Mouse (Mus musculus) heart, embryonic 13.5 days (tissue): ENCODE data around the gene Lrrn1. TPM values are rescaled to one million over a fixed set of nuclear protein-coding genes. Genes with fewer than 3 reads are reported as not detected.

Experiments
- ATAC-seq: fragments of 200-750 bp; cut with Nextera tagmentation; 2 replicates; pipeline ENCODE4 v1.8.0; 2017; ENCODE audit warnings: moderate TSS enrichment; ENCODE audit not compliant: insufficient number of reproducible peaks, low FRiP score, low TSS enrichment; ENCODE audit errors: extremely low read depth
- H3K27ac ChIP-seq: fragments of 300-500 bp; sonication (generic); replicated peaks from 2 replicates; pipeline ENCODE4 v1.5.1; 2015; ENCODE audit warnings: moderate library complexity, mild to moderate bottlenecking, inconsistent platforms
- H3K27me3 ChIP-seq: fragments of 300-500 bp; sonication (generic); replicated peaks from 2 replicates; pipeline ENCODE4 v1.6.1; 2015; ENCODE audit warnings: mild to moderate bottlenecking, inconsistent platforms
- H3K36me3 ChIP-seq: fragments of 300-500 bp; sonication (generic); 2 replicates; pipeline ENCODE4 v1.6.1; 2015; ENCODE audit warnings: mild to moderate bottlenecking, inconsistent platforms
- H3K4me1 ChIP-seq: fragments of 300-500 bp; sonication (generic); 2 replicates; pipeline ENCODE4 v1.6.1; 2015; ENCODE audit warnings: inconsistent platforms
- H3K4me2 ChIP-seq: fragments of 300-500 bp; sonication (generic); 2 replicates; pipeline ENCODE4 v1.6.1; 2015; ENCODE audit warnings: inconsistent platforms, mild to moderate bottlenecking, moderate library complexity
- H3K4me3 ChIP-seq: fragments of 300-500 bp; sonication (generic); 2 replicates; pipeline ENCODE4 v1.5.1; 2015; ENCODE audit warnings: moderate library complexity, mild to moderate bottlenecking, inconsistent platforms
- H3K9ac ChIP-seq: fragments of 300-500 bp; sonication (generic); 2 replicates; pipeline ENCODE4 v1.6.1; 2015; ENCODE audit warnings: inconsistent platforms, mild to moderate bottlenecking, moderate library complexity
- H3K9me3 ChIP-seq: fragments of 300-500 bp; sonication (generic); 2 replicates; pipeline ENCODE4 v1.6.1; 2016; ENCODE audit warnings: inconsistent platforms
- WGBS: fragments of 180-500 bp; shearing (Covaris S2); methylation state at CpG from one replicate; pipeline ENCODE4 v1.1.7; 2015; ENCODE audit warnings: mixed read lengths; 5-methylcytosine and 5-hydroxymethylcytosine counted together
- polyA plus RNA-seq: library from polyadenylated mRNA; unstranded; fragments of >200 nt; fragmentation: Nextera tagmentation; extraction: Ambion mirVana; gene quantifications from 2 replicates; pipeline ENCODE4 v1.2.1, GENCODE M21; 2015

The Lrrn1 gene
- polyA plus RNA-seq, 1 experiment from 2014 or later: 2.0 TPM

GRCm38 (mm10) chr6:107605151-107605550 lies 75.6 kb downstream of the Lrrn1 start:
- Histone ChIP-seq H3K36me3 (no peaks in the 10 kb centered on the region), H3K9me3 (no peaks in the 10 kb centered on the region), H3K27me3 (no peaks in the 10 kb centered on the region), H3K27ac (no peak overlapping the region), H3K9ac (no peak overlapping the region), H3K4me3 (no peak overlapping the region), H3K4me2 (no peak overlapping the region), H3K4me1 (no peaks in the 10 kb centered on the region)
- ATAC-seq: no peak

- no peak overlapping the region for H3K27ac ChIP-seq
- H3K4me2 ChIP-seq: no peak overlapping the region
- no peak for ATAC-seq
- no peaks in the 10 kb centered on the region for H3K9me3 ChIP-seq
- 37% methylated on average over 1 of the region's 1 CpGs for WGBS
- H3K4me1 ChIP-seq: no peaks in the 10 kb centered on the region
- no peaks in the 10 kb centered on the region for H3K27me3 ChIP-seq
- H3K9ac ChIP-seq: no peak overlapping the region
- no peaks in the 10 kb centered on the region for H3K36me3 ChIP-seq
- no peak overlapping the region for H3K4me3 ChIP-seq
These were observed 84.7 kb downstream of the Lrrn1 start for GRCm38 (mm10) chr6:107614288-107614687.
